Mouse (Mus musculus) embryonic facial prominence, embryonic 11.5 days (tissue): ENCODE data around the gene Gdpgp1. TPM values are rescaled to one million over a fixed set of nuclear protein-coding genes. Genes with fewer than 3 reads are reported as not detected.

Source experiments
- ATAC-seq: fragments of 200-750 bp; cut with Nextera tagmentation; replicated peaks from 2 replicates; pipeline ENCODE4 v1.8.0; 2017; ENCODE audit warnings: low read depth; ENCODE audit not compliant: insufficient number of reproducible peaks, low FRiP score, low TSS enrichment
- DNase-seq: peaks from one replicate; pipeline ENCODE4 v3.0.0-alpha.2; 2015; ENCODE audit warnings: low spot score
- H3K27ac ChIP-seq: fragments of 300-500 bp; sonication (generic); replicated peaks from 2 replicates; pipeline ENCODE4 v1.5.1; 2014; ENCODE audit warnings: mild to moderate bottlenecking, low read depth, low read length, control low read depth
- H3K27me3 ChIP-seq: fragments of 300-500 bp; sonication (generic); 2 replicates; pipeline ENCODE4 v1.6.1; 2014; ENCODE audit warnings: mild to moderate bottlenecking, low read length, moderate library complexity, mixed read lengths; ENCODE audit not compliant: control insufficient read depth, insufficient read depth
- H3K36me3 ChIP-seq: fragments of 300-500 bp; sonication (generic); replicated peaks from 2 replicates; pipeline ENCODE4 v1.6.1; 2014; ENCODE audit warnings: low read depth, mild to moderate bottlenecking, low read length, moderate library complexity, mixed read lengths; ENCODE audit not compliant: control insufficient read depth, insufficient read depth
- H3K4me1 ChIP-seq: fragments of 300-500 bp; sonication (generic); 2 replicates; pipeline ENCODE4 v1.6.1; 2014; ENCODE audit warnings: low read length, mixed read lengths; ENCODE audit not compliant: control insufficient read depth, insufficient read depth
- H3K4me2 ChIP-seq: fragments of 300-500 bp; sonication (generic); 2 replicates; pipeline ENCODE4 v1.6.1; 2014; ENCODE audit warnings: low read depth, mild to moderate bottlenecking, control low read depth, low read length, moderate library complexity
- H3K4me3 ChIP-seq: fragments of 300-500 bp; sonication (generic); 2 replicates; pipeline ENCODE4 v1.5.1; 2014; ENCODE audit warnings: low read depth, low read length, control low read depth
- H3K9ac ChIP-seq: fragments of 300-500 bp; sonication (generic); replicated peaks from 2 replicates; pipeline ENCODE4 v1.6.1; 2014; ENCODE audit warnings: mild to moderate bottlenecking, control low read depth, low read length
- H3K9me3 ChIP-seq: fragments of 300-500 bp; sonication (generic); replicated peaks from 2 replicates; pipeline ENCODE4 v1.6.1; 2016; ENCODE audit warnings: mild to moderate bottlenecking, low read length, inconsistent platforms, mixed read lengths; ENCODE audit not compliant: control insufficient read depth
- WGBS: fragments of 180-500 bp; shearing (Covaris S2); extraction: QIAGEN DNeasy Blood & Tissue Kit; methylation state at CpG from one replicate; pipeline ENCODE4 v1.1.7; 2014; 5-methylcytosine and 5-hydroxymethylcytosine counted together
- polyA plus RNA-seq: library from polyadenylated mRNA; unstranded; fragments of >200 nt; fragmentation: Nextera tagmentation; extraction: Ambion mirVana; gene quantifications from 2 replicates; pipeline ENCODE4 v1.2.1, GENCODE M21; 2014

Gene Gdpgp1
- polyA plus RNA-seq, 1 experiment from 2014 or later = 2.2 TPM

- Histone ChIP-seq H3K27ac (no peak overlapping the region), H3K4me2 (no peak overlapping the region), H3K4me1 (no peaks in the 10 kb centered on the region), H3K4me3 (no peak overlapping the region), H3K27me3 (no peaks in the 10 kb centered on the region), H3K9me3 (no peaks in the 10 kb centered on the region), H3K9ac (no peak overlapping the region), H3K36me3 (no peaks in the 10 kb centered on the region)
- WGBS = 87% methylated on average over 4 of the region's 4 CpGs
- no peak for DNase-seq
- no peak for ATAC-seq
These were observed 9.0 kb downstream of the Gdpgp1 start for GRCm38 (mm10) chr7:80241661-80242060.

DNA sequence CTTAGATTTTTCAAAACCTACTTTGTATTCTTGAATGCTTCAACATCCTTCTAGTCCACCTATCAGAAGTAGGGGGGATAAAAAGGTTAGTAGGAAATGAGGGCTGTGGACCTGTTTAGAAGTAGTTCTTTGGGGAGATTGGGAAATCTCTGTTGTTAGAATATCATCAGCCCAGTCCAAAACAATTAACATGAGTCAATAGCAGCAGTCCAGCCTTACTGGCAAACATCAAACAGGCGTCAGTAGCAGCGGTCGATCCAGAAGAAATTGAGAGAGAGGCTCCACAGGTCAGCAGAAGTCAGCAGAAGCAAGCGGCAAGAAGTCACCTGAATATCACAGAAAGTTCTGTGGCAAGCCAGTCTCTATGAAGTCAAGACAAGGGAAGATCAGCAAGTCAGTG, 12.2 kb downstream of the Gdpgp1 start:
- no peaks in the 10 kb centered on the region for H3K27me3 ChIP-seq
- no peak for ATAC-seq
- H3K27ac ChIP-seq = no peak overlapping the region
- no peak for DNase-seq
- no peaks in the 10 kb centered on the region for H3K9me3 ChIP-seq
- no peaks in the 10 kb centered on the region for H3K36me3 ChIP-seq
- no peak overlapping the region for H3K4me2 ChIP-seq
- 88% methylated on average over 4 of the region's 4 CpGs for WGBS
- no peak overlapping the region for H3K9ac ChIP-seq
- H3K4me1 ChIP-seq = no peaks in the 10 kb centered on the region
- H3K4me3 ChIP-seq = no peak overlapping the region

GRCm38 (mm10) chr7:80246148-80246721, 13.6 kb downstream of the Gdpgp1 start, which contains the start of gene Ttll13:
Gene Ttll13 (plus strand): TSS chr7:80246376.
- ATAC-seq (peak; percentile 92), DNase-seq (peak; percentile 99)
- Histone ChIP-seq H3K4me3 (peak within 1 kb of the TSS; percentile 41), H3K4me1 (no peaks in the 10 kb centered on the region), H3K36me3 (no peaks in the 10 kb centered on the region), H3K9ac (peak within 1 kb of the TSS; percentile 50), H3K4me2 (peak within 1 kb of the TSS; percentile 32), H3K27me3 (no peaks in the 10 kb centered on the region), H3K27ac (no peak within 1 kb of the TSS), H3K9me3 (no peaks in the 10 kb centered on the region)
- under 1% methylated on average over 48 of the region's 48 CpGs for WGBS

- no peaks in the 10 kb centered on the region for H3K9me3 ChIP-seq
- H3K27me3 ChIP-seq = no peaks in the 10 kb centered on the region
- ATAC-seq = no peak
- H3K9ac ChIP-seq = no peak overlapping the region
- H3K4me3 ChIP-seq = no peak overlapping the region
- H3K36me3 ChIP-seq = no peaks in the 10 kb centered on the region
- no peak for DNase-seq
- 62% methylated on average over 7 of the region's 7 CpGs for WGBS
- H3K27ac ChIP-seq = no peak overlapping the region
- H3K4me2 ChIP-seq = no peak overlapping the region; the same call in 1 of the 2 replicates
- no peaks in the 10 kb centered on the region for H3K4me1 ChIP-seq
These were observed 14.2 kb downstream of the Gdpgp1 start for GRCm38 (mm10) chr7:80246859-80247258.

DNA sequence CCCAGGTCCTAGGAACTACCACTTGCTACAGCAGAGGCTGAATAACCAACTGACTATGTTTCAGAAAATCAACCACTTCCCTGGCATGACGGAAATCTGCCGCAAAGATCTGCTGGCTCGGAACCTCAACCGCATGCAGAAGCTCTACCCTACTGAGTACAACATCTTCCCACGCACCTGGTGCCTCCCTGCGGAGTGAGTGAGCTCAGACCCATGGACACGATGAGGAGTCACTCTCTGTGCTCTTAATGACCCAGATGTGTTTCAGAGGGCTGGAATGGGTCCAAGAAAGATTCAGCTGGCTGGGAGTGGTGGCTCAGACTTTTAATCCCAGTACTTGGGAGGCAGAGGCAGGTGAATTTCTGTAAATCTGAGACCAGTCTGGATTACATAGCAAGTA, 19.8 kb downstream of the Gdpgp1 start:
- H3K27ac ChIP-seq = no peak overlapping the region
- no peaks in the 10 kb centered on the region for H3K4me1 ChIP-seq
- H3K9me3 ChIP-seq = no peaks in the 10 kb centered on the region
- no peak overlapping the region for H3K4me2 ChIP-seq
- no peak overlapping the region for H3K4me3 ChIP-seq
- no peaks in the 10 kb centered on the region for H3K36me3 ChIP-seq
- ATAC-seq (no peak), DNase-seq (no peak)
- no peak overlapping the region for H3K9ac ChIP-seq
- no peaks in the 10 kb centered on the region for H3K27me3 ChIP-seq
- 81% methylated on average over 7 of the region's 7 CpGs for WGBS

- H3K27ac ChIP-seq = no peak overlapping the region
- ATAC-seq (no peak), DNase-seq (no peak)
- H3K9me3 ChIP-seq = no peaks in the 10 kb centered on the region
- no peak overlapping the region for H3K4me2 ChIP-seq
- WGBS = 86% methylated on average over 11 of the region's 11 CpGs
- no peaks in the 10 kb centered on the region for H3K36me3 ChIP-seq
- H3K27me3 ChIP-seq = no peaks in the 10 kb centered on the region
- no peak overlapping the region for H3K4me3 ChIP-seq
- H3K4me1 ChIP-seq = no peaks in the 10 kb centered on the region
- no peak overlapping the region for H3K9ac ChIP-seq
These were observed 20.2 kb downstream of the Gdpgp1 start for GRCm38 (mm10) chr7:80252886-80253285.

DNA sequence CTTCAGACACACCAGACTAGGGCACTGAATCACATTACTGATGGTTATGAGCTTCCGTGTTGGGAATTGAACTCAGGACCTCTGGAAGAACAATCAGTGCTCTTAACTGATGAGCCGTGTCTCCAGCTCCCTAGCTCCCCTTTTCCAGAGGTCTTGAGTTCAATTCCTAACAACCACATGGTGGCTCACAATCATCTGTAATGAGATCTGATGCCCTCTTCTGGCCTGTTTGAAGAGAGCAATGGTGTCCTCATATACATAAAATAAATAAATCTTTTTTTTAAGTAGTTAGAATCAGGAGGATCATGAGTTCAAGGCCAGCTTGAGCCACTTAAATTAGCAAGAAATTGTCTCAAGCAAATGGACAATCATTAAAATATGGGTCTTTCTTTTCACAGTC, 23.3 kb downstream of the Gdpgp1 start:
- no peak for DNase-seq
- Histone ChIP-seq H3K27me3 (no peaks in the 10 kb centered on the region), H3K9ac (no peak overlapping the region), H3K4me3 (no peak overlapping the region), H3K9me3 (no peaks in the 10 kb centered on the region), H3K4me1 (no peaks in the 10 kb centered on the region), H3K27ac (no peak overlapping the region), H3K36me3 (no peaks in the 10 kb centered on the region), H3K4me2 (no peak overlapping the region)
- 68% methylated on average over 2 of the region's 2 CpGs for WGBS
- ATAC-seq = no peak

DNA sequence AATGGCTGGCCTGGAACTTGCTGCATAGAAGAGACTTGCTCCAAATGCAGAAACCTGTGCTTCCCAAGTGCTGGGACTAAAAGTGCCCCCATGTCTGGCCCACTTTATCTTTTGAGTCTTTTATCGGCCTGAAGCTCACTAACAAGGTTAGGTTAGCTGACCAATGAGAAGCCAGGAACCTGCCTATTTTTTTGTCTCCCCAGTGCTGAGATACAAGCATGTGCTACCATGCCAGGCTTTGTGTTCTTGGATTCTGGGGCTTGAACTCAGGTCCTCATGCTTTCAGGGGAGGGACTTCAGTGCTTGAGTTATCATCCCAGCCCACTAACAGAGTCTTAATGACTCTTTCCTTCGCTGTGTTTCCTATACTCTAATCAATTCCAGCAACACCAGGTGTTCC, 25.0 kb downstream of the Gdpgp1 start:
- Histone ChIP-seq H3K36me3 (no peaks in the 10 kb centered on the region), H3K4me2 (no peak overlapping the region), H3K4me3 (no peak overlapping the region), H3K9ac (no peak overlapping the region), H3K27me3 (no peaks in the 10 kb centered on the region), H3K4me1 (no peaks in the 10 kb centered on the region), H3K9me3 (no peaks in the 10 kb centered on the region), H3K27ac (no peak overlapping the region)
- 63% methylated on average over 2 of the region's 2 CpGs for WGBS
- ATAC-seq = no peak
- no peak for DNase-seq
